Mouse (Mus musculus): ENCODE results near the gene Klc2.

- no peak for TF ChIP-seq POLR2A (IDR thresholded peaks at IDR 0.05; ENCODE audit: borderline replicate concordance, control insufficient read depth, low read depth, low read length)
- TF ChIP-seq CTCF (IDR thresholded peaks at IDR 0.05; ENCODE audit: control insufficient read depth, insufficient read depth, low read length) = no peak
These were observed 35.8 kb downstream of the Klc2 start for GRCm38 (mm10) chr19:5082596-5082995.
